ENCODE assay signal across 22 mouse cellular contexts in the genomic region with DNA sequence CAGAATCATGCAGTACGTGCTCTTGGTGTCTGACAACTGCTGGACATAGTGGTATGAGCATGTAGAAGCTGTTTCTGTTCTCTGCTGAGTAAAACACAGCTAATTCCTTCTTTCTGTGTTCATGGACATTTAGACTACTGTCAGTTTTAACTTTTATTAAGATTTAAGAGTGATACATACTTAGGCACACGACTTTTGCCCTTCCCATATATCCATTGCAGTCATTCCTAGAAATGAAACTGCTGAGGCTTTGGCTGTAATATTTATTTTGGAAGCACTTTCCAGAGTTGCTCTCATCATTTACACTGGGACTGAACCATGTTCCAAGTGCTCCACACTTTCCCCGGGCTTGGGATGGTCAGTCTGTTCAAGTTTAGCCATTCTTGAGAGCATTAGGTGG.
"Had no signal": no experiment of that assay in that cellular context is flagged by ENCODE, and none has a peak within 500 bp of the region (broad histone marks: within the 10 kb centered on the region; RNA-seq: fewer than 3 reads in every experiment).

No protein-coding gene starts in this region.

- DNase-seq: kidney, adult 11 months; kidney, adult 9 months; layer of hippocampus, adult 9-11 months; liver; lung, postnatal 14 days; right cerebral cortex, adult 18-20 months; right cerebral cortex, postnatal 14 days; right cerebral cortex, postnatal 4 days; thymus, adult 18-20 months; thymus, postnatal 36 days had no signal

- H3K4me3 ChIP-seq: intestine, embryonic 15.5 days; layer of hippocampus, adult 2 months; limb, embryonic 10.5 days; limb, embryonic 13.5 days; liver, embryonic 12.5 days; liver, embryonic 15.5 days; midbrain, embryonic 12.5 days; midbrain, embryonic 15.5 days; neural tube, embryonic 12.5 days; neural tube, embryonic 15.5 days had no signal

- H3K4me1 ChIP-seq: limb, embryonic 10.5 days; limb, embryonic 13.5 days; liver, embryonic 12.5 days; liver, embryonic 15.5 days; midbrain, embryonic 12.5 days; midbrain, embryonic 15.5 days; neural tube, embryonic 12.5 days; neural tube, embryonic 15.5 days had no signal

- H3K27me3 ChIP-seq: intestine, embryonic 15.5 days; limb, embryonic 13.5 days; liver, embryonic 12.5 days; liver, embryonic 15.5 days; midbrain, embryonic 12.5 days; midbrain, embryonic 15.5 days; neural tube, embryonic 12.5 days; neural tube, embryonic 15.5 days had no signal

- H3K36me3 ChIP-seq: intestine, embryonic 15.5 days; limb, embryonic 10.5 days; limb, embryonic 13.5 days; liver, embryonic 12.5 days; liver, embryonic 15.5 days; midbrain, embryonic 12.5 days; midbrain, embryonic 15.5 days; neural tube, embryonic 12.5 days; neural tube, embryonic 15.5 days had no signal

- H3K9ac ChIP-seq: intestine, embryonic 15.5 days; limb, embryonic 13.5 days; liver, embryonic 12.5 days; liver, embryonic 15.5 days; midbrain, embryonic 12.5 days; midbrain, embryonic 15.5 days; neural tube, embryonic 12.5 days; neural tube, embryonic 15.5 days had no signal

- H3K27ac ChIP-seq: intestine, embryonic 15.5 days; layer of hippocampus, adult 2 months; limb, embryonic 10.5 days; limb, embryonic 13.5 days; liver, embryonic 12.5 days; liver, embryonic 15.5 days; macrophage; midbrain, embryonic 12.5 days; midbrain, embryonic 15.5 days; neural tube, embryonic 12.5 days; neural tube, embryonic 15.5 days had no signal

- ATAC-seq: hindbrain, embryonic 16.5 days; intestine, embryonic 15.5 days; liver, embryonic 12.5 days; midbrain, embryonic 15.5 days had no signal

- H3K9me3 ChIP-seq: intestine, embryonic 15.5 days; limb, embryonic 10.5 days; limb, embryonic 13.5 days; liver, embryonic 12.5 days; liver, embryonic 15.5 days; midbrain, embryonic 15.5 days; neural tube, embryonic 12.5 days; neural tube, embryonic 15.5 days had no signal

- H3K4me2 ChIP-seq: intestine, embryonic 15.5 days; limb, embryonic 13.5 days; liver, embryonic 12.5 days; liver, embryonic 15.5 days; midbrain, embryonic 12.5 days; midbrain, embryonic 15.5 days; neural tube, embryonic 12.5 days; neural tube, embryonic 15.5 days had no signal
